Mouse (Mus musculus): ENCODE measurements around the gene Asf1b. TPM values are rescaled to one million over a fixed set of nuclear protein-coding genes. Genes with fewer than 3 reads are reported as not detected.
A peak's percentile ranks its signal among the peaks of the same experiment; 100 is the strongest.

The Asf1b gene
- polyA plus RNA-seq, 1 experiment from 2014 or later: 52.2 TPM

GRCm38 (mm10) chr8:83996567-83997505, 41.5 kb downstream of the Asf1b start:
- peaks cover 46% of the 10 kb centered on the region for H3K36me3 ChIP-seq
- peak overlapping the region; percentile 99 for H3K27ac ChIP-seq
- peak overlapping the region; percentile 81 for H3K4me2 ChIP-seq
- peak; percentile 70 for ATAC-seq (ENCODE audit: insufficient number of reproducible peaks, insufficient read depth, low FRiP score, low TSS enrichment, low read depth)
- H3K9ac ChIP-seq (replicated peaks): peak overlapping the region; percentile 91
- peaks cover 21% of the 10 kb centered on the region for H3K27me3 ChIP-seq
- peak overlapping the region; percentile 84 for H3K4me3 ChIP-seq (replicated peaks)
- H3K9me3 ChIP-seq: no peaks in the 10 kb centered on the region
- peaks cover 37% of the 10 kb centered on the region for H3K4me1 ChIP-seq (replicated peaks)
- under 1% methylated on average over 39 of the region's 103 CpGs for WGBS

GRCm38 (mm10) chr8:83997511-83998141, 42.3 kb downstream of the Asf1b start, which contains the start of gene Samd1:
Gene Samd1, plus strand, starts transcription at chr8:83997672.
- H3K9ac ChIP-seq (replicated peaks): peak within 1 kb of the TSS; percentile 91
- peaks cover 39% of the 10 kb centered on the region for H3K36me3 ChIP-seq
- H3K4me1 ChIP-seq (replicated peaks): peaks cover 37% of the 10 kb centered on the region
- H3K9me3 ChIP-seq: no peaks in the 10 kb centered on the region
- H3K4me2 ChIP-seq: peak within 1 kb of the TSS; percentile 87
- no peak for ATAC-seq (ENCODE audit: insufficient number of reproducible peaks, insufficient read depth, low FRiP score, low TSS enrichment, low read depth)
- under 1% methylated on average over 46 of the region's 112 CpGs for WGBS
- H3K27me3 ChIP-seq: peaks cover 21% of the 10 kb centered on the region
- H3K4me3 ChIP-seq (replicated peaks): peak within 1 kb of the TSS; percentile 84
- peak within 1 kb of the TSS; percentile 99 for H3K27ac ChIP-seq

GRCm38 (mm10) chr8:83998231-83999056, 43.1 kb downstream of the Asf1b start:
- H3K9me3 ChIP-seq: no peaks in the 10 kb centered on the region
- H3K36me3 ChIP-seq: peaks cover 35% of the 10 kb centered on the region
- H3K4me1 ChIP-seq (replicated peaks): peaks cover 41% of the 10 kb centered on the region
- peaks cover 21% of the 10 kb centered on the region for H3K27me3 ChIP-seq
- H3K4me3 ChIP-seq (replicated peaks): peak overlapping the region; percentile 84
- under 1% methylated on average over 66 of the region's 92 CpGs for WGBS
- H3K9ac ChIP-seq (replicated peaks): peak overlapping the region; percentile 75
- H3K27ac ChIP-seq: peak overlapping the region; percentile 91
- ATAC-seq (ENCODE audit: insufficient number of reproducible peaks, insufficient read depth, low FRiP score, low TSS enrichment, low read depth): no peak
- H3K4me2 ChIP-seq: peak overlapping the region; percentile 87

GRCm38 (mm10) chr8:83999057-83999705, 43.9 kb downstream of the Asf1b start:
- peak overlapping the region; percentile 75 for H3K9ac ChIP-seq (replicated peaks)

GRCm38 (mm10) chr8:83999825-84000224, 44.5 kb downstream of the Asf1b start:
- peaks cover 21% of the 10 kb centered on the region for H3K27me3 ChIP-seq
- no peak overlapping the region for H3K27ac ChIP-seq
- H3K4me3 ChIP-seq (replicated peaks): peak overlapping the region; percentile 84
- peaks cover 50% of the 10 kb centered on the region for H3K4me1 ChIP-seq (replicated peaks)
- 88% methylated on average over 2 of the region's 2 CpGs for WGBS
- ATAC-seq (ENCODE audit: insufficient number of reproducible peaks, insufficient read depth, low FRiP score, low TSS enrichment, low read depth): no peak
- peak overlapping the region; percentile 87 for H3K4me2 ChIP-seq
- H3K9me3 ChIP-seq: no peaks in the 10 kb centered on the region
- H3K36me3 ChIP-seq: peaks cover 27% of the 10 kb centered on the region
- no peak overlapping the region for H3K9ac ChIP-seq (replicated peaks)

More at GRCm38 (mm10) chr8:83999057-83999705, 43.9 kb downstream of the Asf1b start:
- Histone ChIP-seq H3K36me3 (peaks cover 34% of the 10 kb centered on the region), H3K4me1 (replicated peaks) (peaks cover 47% of the 10 kb centered on the region), H3K9me3 (no peaks in the 10 kb centered on the region), H3K4me2 (peak overlapping the region; percentile 87), H3K27me3 (peaks cover 21% of the 10 kb centered on the region), H3K27ac (no peak overlapping the region), H3K4me3 (replicated peaks) (peak overlapping the region; percentile 84)
- WGBS: 64% methylated on average over 16 of the region's 16 CpGs
- no peak for ATAC-seq (ENCODE audit: insufficient number of reproducible peaks, insufficient read depth, low FRiP score, low TSS enrichment, low read depth)

GRCm38 (mm10) chr8:84001281-84002000, 46.1 kb downstream of the Asf1b start, which contains the start of gene 1700067K01Rik:
Gene 1700067K01Rik, plus strand, starts transcription at chr8:84001502.
- Histone ChIP-seq H3K9ac (replicated peaks) (peak within 1 kb of the TSS; percentile 53), H3K9me3 (no peaks in the 10 kb centered on the region), H3K4me1 (replicated peaks) (peaks cover 43% of the 10 kb centered on the region), H3K27ac (no peak within 1 kb of the TSS), H3K4me2 (peak within 1 kb of the TSS; percentile 47), H3K36me3 (peaks cover 23% of the 10 kb centered on the region), H3K27me3 (peaks cover 21% of the 10 kb centered on the region), H3K4me3 (replicated peaks) (peak within 1 kb of the TSS; percentile 15)
- ATAC-seq (ENCODE audit: insufficient number of reproducible peaks, insufficient read depth, low FRiP score, low TSS enrichment, low read depth): no peak
- 27% methylated on average over 59 of the region's 61 CpGs for WGBS

GRCm38 (mm10) chr8:84002957-84003611, 47.8 kb downstream of the Asf1b start:
- WGBS: 68% methylated on average over 12 of the region's 12 CpGs
- H3K4me1 ChIP-seq (replicated peaks): peaks cover 43% of the 10 kb centered on the region
- peaks cover 21% of the 10 kb centered on the region for H3K27me3 ChIP-seq
- H3K4me3 ChIP-seq (replicated peaks): no peak overlapping the region
- ATAC-seq (ENCODE audit: insufficient number of reproducible peaks, insufficient read depth, low FRiP score, low TSS enrichment, low read depth): no peak
- H3K36me3 ChIP-seq: peaks cover 23% of the 10 kb centered on the region
- no peak overlapping the region for H3K27ac ChIP-seq
- H3K9me3 ChIP-seq: no peaks in the 10 kb centered on the region
- H3K9ac ChIP-seq (replicated peaks): no peak overlapping the region; the same call in 1 of the 2 replicates
- no peak overlapping the region for H3K4me2 ChIP-seq

GRCm38 (mm10) chr8:84003612-84004246, 48.4 kb downstream of the Asf1b start:
- Histone ChIP-seq H3K27ac (peak overlapping the region; percentile 87), H3K27me3 (peaks cover 21% of the 10 kb centered on the region), H3K9ac (replicated peaks) (peak overlapping the region; percentile 68), H3K4me1 (replicated peaks) (peaks cover 41% of the 10 kb centered on the region), H3K36me3 (peaks cover 23% of the 10 kb centered on the region), H3K9me3 (no peaks in the 10 kb centered on the region), H3K4me2 (peak overlapping the region; percentile 83), H3K4me3 (replicated peaks) (peak overlapping the region; percentile 56)
- 72% methylated on average over 6 of the region's 6 CpGs for WGBS
- ATAC-seq (ENCODE audit: insufficient number of reproducible peaks, insufficient read depth, low FRiP score, low TSS enrichment, low read depth): no peak

- Histone ChIP-seq H3K27me3 (peaks cover 17% of the 10 kb centered on the region), H3K9me3 (no peaks in the 10 kb centered on the region), H3K4me3 (replicated peaks) (peak overlapping the region; percentile 56), H3K4me2 (peak overlapping the region; percentile 83), H3K27ac (peak overlapping the region; percentile 87), H3K9ac (replicated peaks) (peak overlapping the region; percentile 68), H3K4me1 (replicated peaks) (peaks cover 32% of the 10 kb centered on the region), H3K36me3 (peaks cover 17% of the 10 kb centered on the region)
- 1% methylated on average over 30 of the region's 30 CpGs for WGBS
- ATAC-seq (ENCODE audit: insufficient number of reproducible peaks, insufficient read depth, low FRiP score, low TSS enrichment, low read depth): peak; percentile 75
Measured at GRCm38 (mm10) chr8:84004533-84005201, 49.4 kb downstream of the Asf1b start.

Measured in limb, embryonic 12.5 days (tissue).